Mouse (Mus musculus): ENCODE data around the gene Pla2g4b.

DNA sequence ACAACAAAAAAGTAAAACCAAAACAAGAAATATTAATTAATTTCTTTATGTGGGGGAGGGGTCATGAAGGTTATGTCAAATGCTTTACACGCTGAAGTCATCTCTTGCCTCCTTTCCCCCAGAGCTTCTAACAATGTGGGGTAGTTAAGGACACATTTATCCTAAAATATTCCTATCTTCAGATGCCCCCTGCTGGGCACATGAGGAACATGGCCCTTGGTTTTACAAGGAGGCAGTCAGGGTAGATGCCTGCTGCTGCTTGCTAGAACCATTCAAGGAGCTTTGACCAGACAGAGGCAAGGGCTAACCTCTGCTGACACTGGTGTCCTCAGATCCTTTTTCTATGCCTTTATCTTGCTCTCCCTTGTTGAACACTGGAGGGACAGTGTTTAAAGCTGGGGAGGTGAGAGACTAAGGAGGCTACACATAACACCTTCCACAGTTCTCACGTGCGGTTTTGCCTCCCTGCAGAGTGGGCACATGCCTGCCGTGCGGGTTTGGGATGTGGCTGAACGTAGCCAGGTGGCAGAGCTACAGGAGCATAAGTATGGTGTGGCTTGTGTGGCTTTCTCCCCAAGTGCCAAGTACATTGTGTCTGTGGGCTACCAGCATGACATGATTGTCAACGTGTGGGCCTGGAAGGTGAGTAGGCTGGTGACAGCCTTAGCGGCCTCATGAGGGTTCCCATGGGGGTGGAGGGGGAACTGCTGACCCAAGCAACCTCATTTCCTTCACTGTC is 21.6 kb upstream of the Pla2g4b start:
- TF ChIP-seq TAL1 (IDR thresholded peaks at IDR 0.05; ENCODE audit: low read length) (no peak), GATA1 (IDR thresholded peaks at IDR 0.05; ENCODE audit: low read length) (no peak)
